12 mouse cellular contexts compared by ENCODE assay signal in the genomic region with DNA sequence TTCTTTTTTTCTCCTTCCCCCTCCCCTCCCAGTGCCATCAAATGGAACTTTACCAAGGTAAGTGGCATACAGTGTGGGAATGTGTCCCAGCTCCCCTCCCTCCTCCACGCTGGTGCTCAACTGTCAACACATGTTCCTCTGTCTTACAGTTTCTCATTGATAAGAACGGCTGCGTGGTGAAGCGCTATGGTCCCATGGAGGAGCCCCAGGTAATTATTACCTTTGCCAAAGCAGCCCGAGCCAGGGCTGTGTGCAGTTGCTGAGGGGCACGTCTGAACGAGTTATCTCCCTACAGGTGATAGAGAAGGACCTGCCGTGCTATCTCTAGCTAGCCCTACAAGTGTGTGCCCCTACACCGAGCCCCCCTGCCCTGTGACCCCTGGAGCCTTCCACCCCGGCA. TPM values are rescaled to one million over a fixed set of nuclear protein-coding genes. Genes with fewer than 3 reads are reported as not detected.
DNase-seq lines count a peak whose midpoint lies in the region; ATAC-seq and TF ChIP-seq lines count a peak whose summit lies in the region.
"Had no signal": no experiment of that assay in that cellular context is flagged by ENCODE, and none has a peak within 500 bp of the region (broad histone marks: within the 10 kb centered on the region; RNA-seq: fewer than 3 reads in every experiment).

No protein-coding gene starts in this region.

- H3K27me3 ChIP-seq in forebrain, embryonic 10.5 days (ENCODE audit: poor library complexity, severe bottlenecking): no peaks in the 10 kb centered on the region
- H3K27me3 ChIP-seq in forebrain, embryonic 16.5 days (replicated peaks; ENCODE audit: control insufficient read depth, insufficient read depth, low read length): no peaks in the 10 kb centered on the region
- no peaks in the 10 kb centered on the region for H3K27me3 ChIP-seq in kidney, postnatal 0 days (ENCODE audit: insufficient read depth, low read length)
- H3K27me3 ChIP-seq in ES-Bruce4 (ENCODE audit: control insufficient read depth, insufficient read depth, low read length, poor library complexity, severe bottlenecking): no peaks in the 10 kb centered on the region
- H3K27me3 ChIP-seq in intestine, embryonic 16.5 days (replicated peaks; ENCODE audit: control insufficient read depth, insufficient read depth, low read length): no peaks in the 10 kb centered on the region
- H3K27me3 ChIP-seq: limb, embryonic 13.5 days had no signal

- H3K9me3 ChIP-seq in forebrain, embryonic 10.5 days: no peaks in the 10 kb centered on the region
- H3K9me3 ChIP-seq in forebrain, embryonic 16.5 days (ENCODE audit: control insufficient read depth, low read length): no peaks in the 10 kb centered on the region
- no peaks in the 10 kb centered on the region for H3K9me3 ChIP-seq in kidney, postnatal 0 days (replicated peaks; ENCODE audit: low read length)
- H3K9me3 ChIP-seq in ES-Bruce4 (replicated peaks; ENCODE audit: control insufficient read depth, insufficient read depth, low read length, poor library complexity, severe bottlenecking): no peaks in the 10 kb centered on the region
- no peaks in the 10 kb centered on the region for H3K9me3 ChIP-seq in intestine, embryonic 16.5 days (ENCODE audit: control insufficient read depth, low read length)
- H3K9me3 ChIP-seq: limb, embryonic 13.5 days had no signal

- H3K36me3 ChIP-seq in forebrain, embryonic 10.5 days (replicated peaks): peaks cover 57% of the 10 kb centered on the region
- peaks cover 6% of the 10 kb centered on the region for H3K36me3 ChIP-seq in forebrain, embryonic 16.5 days (ENCODE audit: control insufficient read depth, insufficient read depth)
- peaks cover 33% of the 10 kb centered on the region for H3K36me3 ChIP-seq in kidney, postnatal 0 days (ENCODE audit: insufficient read depth, low read length)
- peaks cover 20% of the 10 kb centered on the region for H3K36me3 ChIP-seq in ES-Bruce4 (ENCODE audit: control insufficient read depth, insufficient read depth, low read length, poor library complexity, severe bottlenecking)
- H3K36me3 ChIP-seq in intestine, embryonic 16.5 days (ENCODE audit: control insufficient read depth, insufficient read depth, low read length): peaks cover 14% of the 10 kb centered on the region

- DNase-seq in forebrain, embryonic 10.5 days (ENCODE audit: extremely low spot score, low spot score): no peak
- no peak for DNase-seq in kidney, postnatal 0 days (ENCODE audit: low spot score)
- no peak for DNase-seq in kidney, postnatal 10 days
- DNase-seq in left cerebral cortex, postnatal 36 days (ENCODE audit: low spot score in 2 of 2): no peak
- DNase-seq: cerebellum, postnatal 25 days; retina, postnatal 1 day had no signal

- ATAC-seq in forebrain, embryonic 16.5 days: no peak
- no peak for ATAC-seq in kidney, postnatal 0 days (replicated peaks; ENCODE audit: low FRiP score, low read depth)
- no peak for ATAC-seq in intestine, embryonic 16.5 days
- ATAC-seq in CD4-positive, CD25-positive, alpha-beta regulatory T cell, adult 4 months: no peak
- ATAC-seq: forebrain, embryonic 14.5 days had no signal

- H3K4me1 ChIP-seq in forebrain, embryonic 10.5 days: peaks cover 53% of the 10 kb centered on the region
- peaks cover 18% of the 10 kb centered on the region for H3K4me1 ChIP-seq in forebrain, embryonic 16.5 days (replicated peaks; ENCODE audit: control insufficient read depth, insufficient read depth, low read length)
- peaks cover 21% of the 10 kb centered on the region for H3K4me1 ChIP-seq in kidney, postnatal 0 days (replicated peaks; ENCODE audit: insufficient read depth, low read length)
- H3K4me1 ChIP-seq in ES-Bruce4 (ENCODE audit: control insufficient read depth, insufficient read depth, low read length): peaks cover 3% of the 10 kb centered on the region
- H3K4me1 ChIP-seq in intestine, embryonic 16.5 days (ENCODE audit: control insufficient read depth, insufficient read depth, low read length): peaks cover 32% of the 10 kb centered on the region

- 90% methylated on average over 10 of the region's 10 CpGs for WGBS in forebrain, embryonic 10.5 days
- WGBS in forebrain, embryonic 16.5 days: 91% methylated on average over 9 of the region's 10 CpGs
- 74% methylated on average over 8 of the region's 10 CpGs for WGBS in kidney, postnatal 0 days
- WGBS in intestine, embryonic 16.5 days: 69% methylated on average over 9 of the region's 10 CpGs

- no peak overlapping the region for H3K4me2 ChIP-seq in forebrain, embryonic 16.5 days (ENCODE audit: low read length)
- peak overlapping the region; percentile 71; the same call in 1 of the 2 replicates for H3K4me2 ChIP-seq in kidney, postnatal 0 days (ENCODE audit: low read length)
- H3K4me2 ChIP-seq in intestine, embryonic 16.5 days (ENCODE audit: low read depth, low read length): peak overlapping the region; percentile 75; the same call in 1 of the 2 replicates

- H3K4me3 ChIP-seq in forebrain, embryonic 10.5 days: 0 out of 2 replicates have a peak overlapping the region, but pooled peaks have one; percentile 90
- H3K4me3 ChIP-seq in forebrain, embryonic 16.5 days (replicated peaks; ENCODE audit: low read length): no peak overlapping the region
- H3K4me3 ChIP-seq in kidney, postnatal 0 days (replicated peaks; ENCODE audit: low read depth, low read length): no peak overlapping the region; the same call in 1 of the 2 replicates
- H3K4me3 ChIP-seq in ES-Bruce4 (ENCODE audit: low read depth, low read length): peak overlapping the region; percentile 93
- H3K4me3 ChIP-seq in intestine, embryonic 16.5 days (ENCODE audit: low read length): peak overlapping the region; percentile 88

- H3K9ac ChIP-seq in forebrain, embryonic 16.5 days (replicated peaks; ENCODE audit: low read depth, low read length): no peak overlapping the region
- no peak overlapping the region for H3K9ac ChIP-seq in kidney, postnatal 0 days (ENCODE audit: low read depth, low read length)
- peak overlapping the region; percentile 86 for H3K9ac ChIP-seq in ES-Bruce4 (ENCODE audit: low read depth, poor library complexity, severe bottlenecking)
- H3K9ac ChIP-seq in intestine, embryonic 16.5 days (ENCODE audit: low read depth, low read length): peak overlapping the region; percentile 99; the same call in 1 of the 2 replicates

- no peak for TF ChIP-seq EP300 in ES-Bruce4 (IDR thresholded peaks at IDR 0.05; ENCODE audit: insufficient read depth, low read depth, low read length)

- intact Hi-C loops in left cerebral cortex, postnatal 36 days (cut with DNase I): no loop called here

- H3K27ac ChIP-seq in forebrain, embryonic 10.5 days: no peak overlapping the region
- no peak overlapping the region for H3K27ac ChIP-seq in forebrain, embryonic 16.5 days (ENCODE audit: low read length)
- no peak overlapping the region for H3K27ac ChIP-seq in kidney, postnatal 0 days
- H3K27ac ChIP-seq in ES-Bruce4 (ENCODE audit: insufficient read depth, low read length): peak overlapping the region; percentile 28; the same call in 1 of the 2 replicates
- H3K27ac ChIP-seq in intestine, embryonic 16.5 days (ENCODE audit: low read length): peak overlapping the region; percentile 65
- H3K27ac ChIP-seq: limb, embryonic 13.5 days had no signal

- no peak for TF ChIP-seq CTCF in kidney, postnatal 0 days (IDR thresholded peaks at IDR 0.05; ENCODE audit: low read depth)
- TF ChIP-seq CTCF in ES-Bruce4 (IDR thresholded peaks at IDR 0.05; ENCODE audit: low read depth, low read length): no peak

- TF ChIP-seq POLR2A in ES-Bruce4 (IDR thresholded peaks at IDR 0.05; ENCODE audit: insufficient read depth, low read length): no peak

RNA-seq across cellular contexts. Expression of gene Gpx4, which starts 8.9 kb away (rescaled TPM):
- polyA plus RNA-seq in forebrain, embryonic 10.5 days (2016; fragmentation: Nextera tagmentation; extraction: Ambion mirVana): 670 and 692 TPM in 2 replicates
- 443 and 475 TPM in 2 replicates for polyA plus RNA-seq in forebrain, embryonic 16.5 days (2015; fragmentation: Nextera tagmentation; extraction: Ambion mirVana)
- 901 and 946 TPM in 2 replicates for polyA plus RNA-seq in kidney, postnatal 0 days (2015; fragmentation: Nextera tagmentation; extraction: Ambion mirVana)
- 479 and 507 TPM in 2 replicates for polyA plus RNA-seq in ES-Bruce4 (2011; ENCODE audit: insufficient read depth, insufficient read length, low read depth, missing spikeins)
- 942 and 972 TPM in 2 replicates for polyA plus RNA-seq in intestine, embryonic 16.5 days (2015; fragmentation: Nextera tagmentation; extraction: Ambion mirVana)
- 100 to 1,000 TPM; 468 to 559 TPM for total RNA-seq in left cerebral cortex, postnatal 36 days (2021)
- 100 to 1,000 TPM; 450 to 480 TPM for polyA plus RNA-seq in CD4-positive, CD25-positive, alpha-beta regulatory T cell, adult 4 months (2017; shearing (Covaris generic))

RNA-seq across cellular contexts. Expression of gene Polr2e, which starts 16.3 kb away (rescaled TPM):
- polyA plus RNA-seq in forebrain, embryonic 10.5 days (2016; fragmentation: Nextera tagmentation; extraction: Ambion mirVana): 279 and 286 TPM in 2 replicates
- polyA plus RNA-seq in forebrain, embryonic 16.5 days (2015; fragmentation: Nextera tagmentation; extraction: Ambion mirVana): 173 and 178 TPM in 2 replicates
- polyA plus RNA-seq in kidney, postnatal 0 days (2015; fragmentation: Nextera tagmentation; extraction: Ambion mirVana): 208 and 210 TPM in 2 replicates
- polyA plus RNA-seq in ES-Bruce4 (2011; ENCODE audit: insufficient read depth, insufficient read length, low read depth, missing spikeins): 176 and 180 TPM in 2 replicates
- 190 and 212 TPM in 2 replicates for polyA plus RNA-seq in intestine, embryonic 16.5 days (2015; fragmentation: Nextera tagmentation; extraction: Ambion mirVana)
- 10 to 100 TPM; 69.2 to 83.6 TPM for total RNA-seq in left cerebral cortex, postnatal 36 days (2021)
- polyA plus RNA-seq in CD4-positive, CD25-positive, alpha-beta regulatory T cell, adult 4 months (2017; shearing (Covaris generic)): 100 to 1,000 TPM; 194 to 220 TPM

RNA-seq across cellular contexts. Expression of gene Arhgap45, which starts 39.4 kb away (rescaled TPM):
- 8.0 and 9.1 TPM in 2 replicates for polyA plus RNA-seq in forebrain, embryonic 10.5 days (2016; fragmentation: Nextera tagmentation; extraction: Ambion mirVana)
- polyA plus RNA-seq in forebrain, embryonic 16.5 days (2015; fragmentation: Nextera tagmentation; extraction: Ambion mirVana): 1.2 and 1.8 TPM in 2 replicates
- polyA plus RNA-seq in kidney, postnatal 0 days (2015; fragmentation: Nextera tagmentation; extraction: Ambion mirVana): 4.0 and 4.6 TPM in 2 replicates
- polyA plus RNA-seq in ES-Bruce4 (2011; ENCODE audit: insufficient read depth, insufficient read length, low read depth, missing spikeins): 6.5 and 6.9 TPM in 2 replicates
- polyA plus RNA-seq in intestine, embryonic 16.5 days (2015; fragmentation: Nextera tagmentation; extraction: Ambion mirVana): 6.0 and 7.3 TPM in 2 replicates
- total RNA-seq in left cerebral cortex, postnatal 36 days (2021): 1 to 10 TPM; 3.3 to 5.3 TPM
- 100 to 1,000 TPM; 233 to 369 TPM for polyA plus RNA-seq in CD4-positive, CD25-positive, alpha-beta regulatory T cell, adult 4 months (2017; shearing (Covaris generic))

RNA-seq across cellular contexts. Expression of gene Sbno2, which starts 49.5 kb away (rescaled TPM):
- polyA plus RNA-seq in forebrain, embryonic 10.5 days (2016; fragmentation: Nextera tagmentation; extraction: Ambion mirVana): 14.7 and 15.6 TPM in 2 replicates
- 13.1 and 14.9 TPM in 2 replicates for polyA plus RNA-seq in forebrain, embryonic 16.5 days (2015; fragmentation: Nextera tagmentation; extraction: Ambion mirVana)
- 9.6 and 10.5 TPM in 2 replicates for polyA plus RNA-seq in kidney, postnatal 0 days (2015; fragmentation: Nextera tagmentation; extraction: Ambion mirVana)
- 36.1 and 37.3 TPM in 2 replicates for polyA plus RNA-seq in ES-Bruce4 (2011; ENCODE audit: insufficient read depth, insufficient read length, low read depth, missing spikeins)
- 13.4 and 14.3 TPM in 2 replicates for polyA plus RNA-seq in intestine, embryonic 16.5 days (2015; fragmentation: Nextera tagmentation; extraction: Ambion mirVana)
- 10 to 100 TPM; 14.5 to 25.5 TPM for total RNA-seq in left cerebral cortex, postnatal 36 days (2021)
- 10 to 100 TPM; 28.4 to 54.8 TPM for polyA plus RNA-seq in CD4-positive, CD25-positive, alpha-beta regulatory T cell, adult 4 months (2017; shearing (Covaris generic))

RNA-seq across cellular contexts. Expression of gene Abca7, which starts 59.6 kb away (rescaled TPM):
- polyA plus RNA-seq in forebrain, embryonic 10.5 days (2016; fragmentation: Nextera tagmentation; extraction: Ambion mirVana): 2.9 and 3.1 TPM in 2 replicates
- 3.9 and 4.7 TPM in 2 replicates for polyA plus RNA-seq in forebrain, embryonic 16.5 days (2015; fragmentation: Nextera tagmentation; extraction: Ambion mirVana)
- polyA plus RNA-seq in kidney, postnatal 0 days (2015; fragmentation: Nextera tagmentation; extraction: Ambion mirVana): 2.4 and 2.6 TPM in 2 replicates
- polyA plus RNA-seq in ES-Bruce4 (2011; ENCODE audit: insufficient read depth, insufficient read length, low read depth, missing spikeins): 10.6 and 11.0 TPM in 2 replicates
- 3.3 and 3.4 TPM in 2 replicates for polyA plus RNA-seq in intestine, embryonic 16.5 days (2015; fragmentation: Nextera tagmentation; extraction: Ambion mirVana)
- total RNA-seq in left cerebral cortex, postnatal 36 days (2021): 10 to 100 TPM; 10.3 to 13.0 TPM
- polyA plus RNA-seq in CD4-positive, CD25-positive, alpha-beta regulatory T cell, adult 4 months (2017; shearing (Covaris generic)): 10 to 100 TPM; 11.4 to 16.4 TPM

Comparison
In these comparisons a context has a peak if more than half of its experiments do, and no peak if none do; other contexts are left out.
1. H3K4me3 ChIP-seq: peak in forebrain, embryonic 10.5 days (single experiment), ES-Bruce4 (single experiment) and intestine, embryonic 16.5 days (single experiment); none in forebrain, embryonic 16.5 days (single experiment) and kidney, postnatal 0 days (single experiment).
2. H3K27ac ChIP-seq: peak in ES-Bruce4 (single experiment) and intestine, embryonic 16.5 days (single experiment); none in forebrain, embryonic 10.5 days (single experiment), forebrain, embryonic 16.5 days (single experiment) and kidney, postnatal 0 days (single experiment).
3. H3K9ac ChIP-seq: peak in ES-Bruce4 (single experiment) and intestine, embryonic 16.5 days (single experiment); none in forebrain, embryonic 16.5 days (single experiment) and kidney, postnatal 0 days (single experiment).
4. RNA of gene Arhgap45, which starts 39.4 kb away (polyA plus RNA-seq): 233 to 369 TPM in CD4-positive, CD25-positive, alpha-beta regulatory T cell, adult 4 months; 8.0 to 9.1 TPM in forebrain, embryonic 10.5 days, 6.0 to 7.3 TPM in intestine, embryonic 16.5 days, 6.5 to 6.9 TPM in ES-Bruce4, 4.0 to 4.6 TPM in kidney, postnatal 0 days and 1.2 to 1.8 TPM in forebrain, embryonic 16.5 days; every median in the first group is over 10 times any median in the second.